Mouse (Mus musculus): ENCODE results near the gene Tnf. TPM values are rescaled to one million over a fixed set of nuclear protein-coding genes. Genes with fewer than 3 reads are reported as not detected.
A peak's percentile ranks its signal among the peaks of the same experiment; 100 is the strongest.

Gene Tnf
- polyA plus RNA-seq, 1 experiment from 2014 or later: 0.09 TPM

- Histone ChIP-seq H3K27ac (replicated peaks) (no peak overlapping the region), H3K4me3 (replicated peaks) (peak overlapping the region; percentile 41), H3K36me3 (no peaks in the 10 kb centered on the region), H3K27me3 (replicated peaks) (peaks cover 38% of the 10 kb centered on the region), H3K9me3 (replicated peaks) (no peaks in the 10 kb centered on the region), H3K9ac (replicated peaks) (0 out of 2 replicates have a peak overlapping the region, but pooled peaks have one; percentile 12), H3K4me2 (peak overlapping the region; percentile 68), H3K4me1 (peaks cover 16% of the 10 kb centered on the region)
- 48% methylated on average over 19 of the region's 19 CpGs for WGBS
- ATAC-seq (ENCODE audit: low FRiP score): no peak
These were observed 6.8 kb downstream of the Tnf start for GRCm38 (mm10) chr17:35194844-35195630.

DNA sequence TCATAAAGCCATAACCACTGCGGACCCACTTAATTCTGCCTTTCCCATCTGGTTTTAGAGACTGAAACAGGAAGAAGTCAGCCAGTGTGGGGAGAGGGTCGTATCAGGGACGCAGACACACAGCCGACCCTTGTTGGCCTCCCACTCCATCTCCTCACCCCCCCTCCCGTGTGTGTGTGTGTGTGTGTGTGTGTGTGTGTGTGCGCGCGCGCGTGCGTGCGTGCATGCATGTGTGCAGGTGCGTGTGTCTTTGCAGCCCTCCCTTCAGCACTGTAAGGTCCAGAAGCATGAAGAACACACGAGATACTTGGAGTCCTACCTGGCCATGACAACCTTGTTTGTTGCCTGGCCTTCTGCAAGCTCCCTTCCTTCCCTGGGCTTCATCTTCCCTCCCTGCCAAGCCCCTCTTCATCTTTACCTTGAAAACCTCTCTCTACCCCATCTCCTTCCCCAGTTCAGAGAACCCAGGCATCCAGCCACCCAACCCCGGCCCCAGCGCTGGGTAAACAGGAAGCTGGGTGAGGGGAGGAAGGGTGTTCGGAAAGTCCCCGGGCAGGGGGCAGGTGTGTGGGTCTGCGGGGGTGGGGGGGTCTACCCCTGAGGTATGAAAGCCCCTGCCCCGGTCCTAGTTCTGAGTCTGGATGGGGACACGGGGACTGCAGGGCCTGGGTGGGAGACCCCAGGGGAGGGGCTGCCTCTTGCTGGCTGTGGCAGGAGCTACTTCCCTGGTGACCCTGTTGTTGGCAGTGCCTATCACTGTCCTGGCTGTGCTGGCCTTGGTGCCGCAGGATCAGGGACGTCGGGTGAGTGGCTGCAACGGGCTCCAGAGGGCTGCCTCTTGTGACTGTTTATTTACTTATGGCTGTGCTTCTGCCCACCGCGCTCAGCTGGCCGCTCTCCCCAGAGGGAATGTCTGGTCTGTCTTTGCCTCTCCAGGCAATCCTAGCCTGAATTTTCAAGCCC lies 7.6 kb downstream of the Tnf start, which contains the start of gene Ltb:
Gene Ltb (plus strand): TSS at position 559 of the 963 bp plus-strand sequence.
- H3K9ac ChIP-seq (replicated peaks): no peak within 1 kb of the TSS
- H3K36me3 ChIP-seq: no peaks in the 10 kb centered on the region
- H3K9me3 ChIP-seq (replicated peaks): no peaks in the 10 kb centered on the region
- no peak for ATAC-seq (ENCODE audit: low FRiP score)
- H3K27me3 ChIP-seq (replicated peaks): peaks cover 38% of the 10 kb centered on the region
- H3K27ac ChIP-seq (replicated peaks): no peak within 1 kb of the TSS
- H3K4me1 ChIP-seq: peaks cover 16% of the 10 kb centered on the region
- peak within 1 kb of the TSS; percentile 68 for H3K4me2 ChIP-seq
- H3K4me3 ChIP-seq (replicated peaks): peak within 1 kb of the TSS; percentile 41; the same call in 1 of the 2 replicates
- 73% methylated on average over 27 of the region's 28 CpGs for WGBS

DNA sequence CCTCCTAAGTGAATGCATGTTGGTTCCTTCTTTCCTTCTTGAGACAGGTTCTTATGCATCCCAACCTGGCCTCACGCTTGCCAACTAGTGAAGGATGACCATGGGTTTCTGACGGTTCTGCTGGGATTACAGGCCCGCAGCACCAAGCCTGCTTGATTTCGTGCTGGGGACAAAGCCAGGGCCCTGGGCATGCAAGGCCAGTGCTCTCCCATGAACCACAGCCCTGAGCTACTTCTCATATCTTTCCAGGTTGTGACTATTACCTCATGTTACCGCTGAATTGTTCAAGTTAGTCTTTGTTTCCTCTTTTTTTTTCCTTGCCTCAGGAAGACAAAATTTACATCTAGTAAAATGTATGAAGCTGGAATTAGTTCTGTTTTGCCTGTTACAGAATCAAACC lies 8.9 kb downstream of the Tnf start:
- Histone ChIP-seq H3K4me1 (peaks cover 16% of the 10 kb centered on the region), H3K27me3 (replicated peaks) (peaks cover 32% of the 10 kb centered on the region), H3K27ac (replicated peaks) (no peak overlapping the region), H3K9me3 (replicated peaks) (no peaks in the 10 kb centered on the region), H3K4me3 (replicated peaks) (no peak overlapping the region), H3K36me3 (no peaks in the 10 kb centered on the region), H3K9ac (replicated peaks) (no peak overlapping the region), H3K4me2 (no peak overlapping the region)
- no peak for ATAC-seq (ENCODE audit: low FRiP score)
- 84% methylated on average over 5 of the region's 5 CpGs for WGBS

- 73% methylated on average over 2 of the region's 2 CpGs for WGBS
- H3K4me3 ChIP-seq (replicated peaks): no peak overlapping the region
- no peak overlapping the region for H3K4me2 ChIP-seq
- H3K9ac ChIP-seq (replicated peaks): no peak overlapping the region
- no peaks in the 10 kb centered on the region for H3K36me3 ChIP-seq
- H3K9me3 ChIP-seq (replicated peaks): no peaks in the 10 kb centered on the region
- H3K27ac ChIP-seq (replicated peaks): no peak overlapping the region
- H3K4me1 ChIP-seq: peaks cover 17% of the 10 kb centered on the region
- no peak for ATAC-seq (ENCODE audit: low FRiP score)
- peaks cover 27% of the 10 kb centered on the region for H3K27me3 ChIP-seq (replicated peaks)
These were observed 10.1 kb downstream of the Tnf start for GRCm38 (mm10) chr17:35191723-35192122.

DNA sequence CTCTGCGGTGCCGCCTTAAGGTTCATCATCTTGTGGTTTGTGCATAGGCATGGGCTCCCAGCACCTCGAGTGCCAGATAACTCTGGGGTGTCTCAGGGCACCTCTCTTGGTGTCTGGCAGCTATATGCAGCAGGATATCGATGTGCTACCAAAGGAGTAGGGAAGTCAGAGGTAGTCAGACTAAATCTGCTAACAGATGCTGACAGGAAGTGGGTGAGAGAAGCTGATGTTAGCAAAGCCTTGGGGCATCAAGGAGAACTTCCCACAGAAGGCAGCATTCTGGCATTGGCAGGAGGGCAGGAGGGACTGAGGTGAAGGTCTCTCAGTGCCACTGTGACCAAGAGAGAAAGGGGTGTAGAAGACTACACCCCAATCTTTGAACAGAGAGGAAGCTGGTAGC lies 11.7 kb downstream of the Tnf start:
- no peak overlapping the region for H3K9ac ChIP-seq (replicated peaks)
- peaks cover 15% of the 10 kb centered on the region for H3K4me1 ChIP-seq
- H3K4me2 ChIP-seq: no peak overlapping the region
- 86% methylated on average over 4 of the region's 4 CpGs for WGBS
- no peaks in the 10 kb centered on the region for H3K9me3 ChIP-seq (replicated peaks)
- H3K36me3 ChIP-seq: no peaks in the 10 kb centered on the region
- H3K4me3 ChIP-seq (replicated peaks): no peak overlapping the region
- ATAC-seq (ENCODE audit: low FRiP score): no peak
- peaks cover 10% of the 10 kb centered on the region for H3K27me3 ChIP-seq (replicated peaks)
- no peak overlapping the region for H3K27ac ChIP-seq (replicated peaks)

- Histone ChIP-seq H3K27ac (replicated peaks) (no peak overlapping the region), H3K4me1 (peaks cover 12% of the 10 kb centered on the region), H3K4me2 (no peak overlapping the region), H3K9me3 (replicated peaks) (no peaks in the 10 kb centered on the region), H3K36me3 (no peaks in the 10 kb centered on the region), H3K4me3 (replicated peaks) (no peak overlapping the region), H3K9ac (replicated peaks) (no peak overlapping the region), H3K27me3 (replicated peaks) (peaks cover 1% of the 10 kb centered on the region)
- WGBS: 83% methylated on average over 1 of the region's 1 CpGs
- no peak for ATAC-seq (ENCODE audit: low FRiP score)
These were observed 12.6 kb downstream of the Tnf start for GRCm38 (mm10) chr17:35189186-35189585.

- no peak within 1 kb of the TSS for H3K9ac ChIP-seq (replicated peaks)
- WGBS: 77% methylated on average over 7 of the region's 7 CpGs
- H3K4me2 ChIP-seq: no peak within 1 kb of the TSS
- ATAC-seq (ENCODE audit: low FRiP score): no peak
- no peak within 1 kb of the TSS for H3K4me3 ChIP-seq (replicated peaks)
- H3K4me1 ChIP-seq: peaks cover 11% of the 10 kb centered on the region
- no peaks in the 10 kb centered on the region for H3K9me3 ChIP-seq (replicated peaks)
- H3K36me3 ChIP-seq: no peaks in the 10 kb centered on the region
- H3K27ac ChIP-seq (replicated peaks): no peak within 1 kb of the TSS
- no peaks in the 10 kb centered on the region for H3K27me3 ChIP-seq (replicated peaks)
These were observed 13.7 kb downstream of the Tnf start, which contains the start of gene Lst1 for GRCm38 (mm10) chr17:35187959-35188610. Gene Lst1 (minus strand): TSS chr17:35188439.

GRCm38 (mm10) chr17:35187345-35187744 lies 14.5 kb downstream of the Tnf start:
- Histone ChIP-seq H3K4me1 (peaks cover 11% of the 10 kb centered on the region), H3K9ac (replicated peaks) (no peak overlapping the region), H3K9me3 (replicated peaks) (no peaks in the 10 kb centered on the region), H3K36me3 (no peaks in the 10 kb centered on the region), H3K27me3 (replicated peaks) (no peaks in the 10 kb centered on the region), H3K4me3 (replicated peaks) (no peak overlapping the region), H3K4me2 (no peak overlapping the region), H3K27ac (replicated peaks) (no peak overlapping the region)
- 79% methylated on average over 4 of the region's 4 CpGs for WGBS
- ATAC-seq (ENCODE audit: low FRiP score): no peak

GRCm38 (mm10) chr17:35186681-35187080 lies 15.1 kb downstream of the Tnf start:
- ATAC-seq (ENCODE audit: low FRiP score): peak; percentile 41; the same call in 1 of the 2 replicates
- Histone ChIP-seq H3K4me1 (peaks cover 11% of the 10 kb centered on the region), H3K4me3 (replicated peaks) (peak overlapping the region; percentile 34), H3K9me3 (replicated peaks) (no peaks in the 10 kb centered on the region), H3K36me3 (no peaks in the 10 kb centered on the region), H3K9ac (replicated peaks) (0 out of 2 replicates have a peak overlapping the region, but pooled peaks have one; percentile 18), H3K27ac (replicated peaks) (peak overlapping the region; percentile 69), H3K27me3 (replicated peaks) (no peaks in the 10 kb centered on the region), H3K4me2 (peak overlapping the region; percentile 59)
- 1% methylated on average over 4 of the region's 4 CpGs for WGBS

GRCm38 (mm10) chr17:35185639-35186611 lies 15.9 kb downstream of the Tnf start:
- 5% methylated on average over 18 of the region's 18 CpGs for WGBS
- Histone ChIP-seq H3K9ac (replicated peaks) (peak overlapping the region; percentile 30; the same call in 1 of the 2 replicates), H3K9me3 (replicated peaks) (no peaks in the 10 kb centered on the region), H3K36me3 (no peaks in the 10 kb centered on the region), H3K4me2 (peak overlapping the region; percentile 59), H3K4me1 (peaks cover 11% of the 10 kb centered on the region), H3K27me3 (replicated peaks) (no peaks in the 10 kb centered on the region), H3K4me3 (replicated peaks) (peak overlapping the region; percentile 34), H3K27ac (replicated peaks) (peak overlapping the region; percentile 56; the same call in 1 of the 2 replicates)
- ATAC-seq (ENCODE audit: low FRiP score): peak; percentile 45; the same call in 1 of the 2 replicates

All from neural tube, embryonic 15.5 days (tissue).